Mouse (Mus musculus) heart, embryonic 10.5 days (tissue): Measurements from ENCODE around the gene Gm15056. TPM values are rescaled to one million over a fixed set of nuclear protein-coding genes. Genes with fewer than 3 reads are reported as not detected.

Experiments
- DNase-seq: peaks from one replicate; pipeline ENCODE4 v3.0.0-alpha.2; 2017; ENCODE audit warnings: low spot score
- H3K27ac ChIP-seq: fragments of 300-500 bp; sonication (generic); 2 replicates; pipeline ENCODE4 v1.5.1; 2016; ENCODE audit warnings: mild to moderate bottlenecking
- H3K27me3 ChIP-seq: fragments of 300-500 bp; sonication (generic); 2 replicates; pipeline ENCODE4 v1.6.1; 2016; ENCODE audit warnings: mild to moderate bottlenecking; ENCODE audit not compliant: poor library complexity, insufficient read depth, severe bottlenecking
- H3K36me3 ChIP-seq: fragments of 300-500 bp; sonication (generic); 2 replicates; pipeline ENCODE4 v1.6.1; 2016; ENCODE audit warnings: mild to moderate bottlenecking, moderate library complexity
- H3K4me1 ChIP-seq: fragments of 300-500 bp; sonication (generic); 2 replicates; pipeline ENCODE4 v1.6.1; 2016; ENCODE audit warnings: mild to moderate bottlenecking
- H3K4me3 ChIP-seq: fragments of 300-500 bp; sonication (generic); 2 replicates; pipeline ENCODE4 v1.5.1; 2016; ENCODE audit warnings: mild to moderate bottlenecking, moderate library complexity
- H3K9me3 ChIP-seq: fragments of 300-500 bp; sonication (generic); 2 replicates; pipeline ENCODE4 v1.6.1; 2016; ENCODE audit warnings: mild to moderate bottlenecking, moderate library complexity
- WGBS: fragments of 180-500 bp; shearing (Covaris S2); methylation state at CpG from one replicate; pipeline ENCODE4 v1.1.7; 2016; 5-methylcytosine and 5-hydroxymethylcytosine counted together
- polyA plus RNA-seq: library from polyadenylated mRNA; unstranded; fragments of >200 nt; fragmentation: Nextera tagmentation; extraction: Ambion mirVana; gene quantifications from 2 replicates; pipeline ENCODE4 v1.2.1, GENCODE M21; 2016

Gene Gm15056
- not detected in 2 replicates for polyA plus RNA-seq

DNA sequence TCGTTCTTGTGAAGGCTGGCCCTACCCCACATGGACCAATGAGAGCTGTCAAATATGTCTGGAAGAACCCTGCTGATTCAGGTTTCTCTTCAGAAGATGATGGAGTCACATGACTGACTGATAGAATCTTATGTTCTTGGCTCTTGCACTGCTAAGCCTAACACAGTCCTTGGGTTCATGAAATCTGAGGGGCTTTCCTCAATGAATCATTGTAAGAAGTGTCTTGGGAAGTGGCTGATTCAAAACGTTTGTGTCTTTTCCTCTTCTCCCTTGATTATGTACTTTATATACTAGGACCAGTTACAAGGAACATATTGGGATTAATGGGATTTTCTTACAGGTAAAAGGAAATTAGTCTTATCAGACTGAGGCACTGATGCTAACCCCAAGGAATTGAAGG, at the start of gene Gm15056:
TSS of gene Gm15056 (minus strand) at position 101 of the 400 bp plus-strand sequence.
- H3K27ac ChIP-seq: no peak within 1 kb of the TSS
- no peaks in the 10 kb centered on the region for H3K36me3 ChIP-seq
- 0 out of 2 replicates have a peak, but pooled peaks cover 3% of the 10 kb centered on the region for H3K9me3 ChIP-seq
- H3K27me3 ChIP-seq: no peaks in the 10 kb centered on the region
- 43% methylated on average over 2 of the region's 2 CpGs for WGBS
- H3K4me3 ChIP-seq: no peak within 1 kb of the TSS
- no peaks in the 10 kb centered on the region for H3K4me1 ChIP-seq
- DNase-seq: no peak

- Histone ChIP-seq H3K4me1 (no peaks in the 10 kb centered on the region), H3K9me3 (peaks cover 5% of the 10 kb centered on the region), H3K4me3 (no peak within 1 kb of the TSS), H3K27me3 (no peaks in the 10 kb centered on the region), H3K27ac (no peak within 1 kb of the TSS), H3K36me3 (no peaks in the 10 kb centered on the region)
- DNase-seq: no peak
- WGBS: 71% methylated on average over 3 of the region's 3 CpGs
Measured at GRCm38 (mm10) chr8:20944610-20945009, 42.2 kb upstream of the Gm15056 start, which contains the start of gene AY761185. Gene AY761185, minus strand, starts transcription at chr8:20944710.

GRCm38 (mm10) chr8:20921971-20922370, 19.5 kb upstream of the Gm15056 start, which contains the start of gene Gm6040:
Gene Gm6040, minus strand, starts transcription at chr8:20922071.
- Histone ChIP-seq H3K4me3 (no peak within 1 kb of the TSS), H3K27ac (no peak within 1 kb of the TSS), H3K9me3 (no peaks in the 10 kb centered on the region; the same call in 1 of the 2 replicates), H3K27me3 (no peaks in the 10 kb centered on the region), H3K36me3 (no peaks in the 10 kb centered on the region), H3K4me1 (no peaks in the 10 kb centered on the region)
- no peak for DNase-seq
- 80% methylated on average over 3 of the region's 3 CpGs for WGBS

- no peaks in the 10 kb centered on the region for H3K36me3 ChIP-seq
- no peak overlapping the region for H3K27ac ChIP-seq
- H3K9me3 ChIP-seq: peaks cover 6% of the 10 kb centered on the region; the same call in 1 of the 2 replicates
- no peaks in the 10 kb centered on the region for H3K27me3 ChIP-seq
- no peak for DNase-seq
- no peak overlapping the region for H3K4me3 ChIP-seq
- no peaks in the 10 kb centered on the region for H3K4me1 ChIP-seq
- WGBS: 86% methylated on average over 1 of the region's 1 CpGs
Measured at GRCm38 (mm10) chr8:20912288-20912687, 9.9 kb upstream of the Gm15056 start.

- Histone ChIP-seq H3K36me3 (no peaks in the 10 kb centered on the region), H3K9me3 (no peaks in the 10 kb centered on the region), H3K4me3 (no peak overlapping the region), H3K4me1 (no peaks in the 10 kb centered on the region), H3K27ac (no peak overlapping the region), H3K27me3 (no peaks in the 10 kb centered on the region)
- no peak for DNase-seq
- WGBS: 70% methylated on average over 2 of the region's 2 CpGs
Measured at GRCm38 (mm10) chr8:20908256-20908655, 5.8 kb upstream of the Gm15056 start.

- Histone ChIP-seq H3K27me3 (no peaks in the 10 kb centered on the region), H3K36me3 (no peaks in the 10 kb centered on the region), H3K9me3 (no peaks in the 10 kb centered on the region), H3K27ac (no peak overlapping the region), H3K4me3 (no peak overlapping the region), H3K4me1 (no peaks in the 10 kb centered on the region)
- WGBS: 87% methylated on average over 2 of the region's 2 CpGs
- no peak for DNase-seq
Measured at GRCm38 (mm10) chr8:20907119-20907518, 4.7 kb upstream of the Gm15056 start.

DNA sequence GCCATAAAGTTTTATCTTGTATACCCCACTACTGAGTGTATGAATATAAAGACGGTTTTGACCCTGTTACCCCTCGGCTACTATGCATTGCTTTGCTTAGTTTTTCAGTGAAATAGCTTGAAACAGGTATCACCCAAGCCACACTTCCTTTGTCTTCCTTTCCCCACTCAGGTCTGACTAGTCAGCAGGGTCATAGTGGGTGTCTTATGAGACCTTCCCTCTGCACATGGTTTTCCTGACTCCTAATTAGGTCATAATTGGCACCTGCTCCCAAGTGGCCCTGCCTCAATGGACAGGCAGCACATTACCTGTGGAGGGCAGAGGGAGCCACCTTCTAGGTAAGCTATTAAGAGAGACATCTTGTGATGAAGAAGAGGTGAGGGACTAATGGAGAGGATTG, 10.1 kb downstream of the Gm15056 start, which contains the start of gene Defb33:
TSS of gene Defb33 (plus strand) at position 301 of the 400 bp plus-strand sequence.
- Histone ChIP-seq H3K4me3 (no peak within 1 kb of the TSS), H3K36me3 (no peaks in the 10 kb centered on the region), H3K27me3 (no peaks in the 10 kb centered on the region), H3K9me3 (0 out of 2 replicates have a peak, but pooled peaks cover 3% of the 10 kb centered on the region), H3K4me1 (no peaks in the 10 kb centered on the region), H3K27ac (no peak within 1 kb of the TSS)
- no peak for DNase-seq
- 81% methylated on average over 2 of the region's 2 CpGs for WGBS

GRCm38 (mm10) chr8:20874608-20875007, 27.8 kb downstream of the Gm15056 start:
- H3K36me3 ChIP-seq: no peaks in the 10 kb centered on the region
- no peak overlapping the region for H3K4me3 ChIP-seq
- H3K27ac ChIP-seq: no peak overlapping the region
- H3K27me3 ChIP-seq: no peaks in the 10 kb centered on the region
- H3K4me1 ChIP-seq: no peaks in the 10 kb centered on the region
- 33% methylated on average over 6 of the region's 6 CpGs for WGBS
- H3K9me3 ChIP-seq: no peaks in the 10 kb centered on the region
- no peak for DNase-seq

Other genes starting within 250 kb of the Gm15056 start
- not detected in 2 replicates for gene Defb33, start 10.0 kb downstream of the Gm15056 start, polyA plus RNA-seq
- gene Gm6040, start 19.4 kb upstream of the Gm15056 start, polyA plus RNA-seq: not detected in 2 replicates
- gene AY761185, start 42.1 kb upstream of the Gm15056 start, polyA plus RNA-seq: not detected in 2 replicates
- not detected in 2 replicates for gene Defa21, start 122.9 kb upstream of the Gm15056 start, polyA plus RNA-seq
- gene Defa23, start 152.4 kb upstream of the Gm15056 start, polyA plus RNA-seq: not detected in 2 replicates
- not detected in 2 replicates for gene Defa35, start 162.4 kb upstream of the Gm15056 start, polyA plus RNA-seq
- gene Defa25, start 181.8 kb upstream of the Gm15056 start, polyA plus RNA-seq: not detected in 2 replicates
- not detected in 2 replicates for gene Gm14851, start 193.4 kb upstream of the Gm15056 start, polyA plus RNA-seq
- not detected in 2 replicates for gene Defa30, start 232.0 kb upstream of the Gm15056 start, polyA plus RNA-seq